Mouse (Mus musculus): ENCODE results near the gene Uba6.
A peak's percentile ranks its signal among the peaks of the same experiment; 100 is the strongest.

Uba6 gene

DNA sequence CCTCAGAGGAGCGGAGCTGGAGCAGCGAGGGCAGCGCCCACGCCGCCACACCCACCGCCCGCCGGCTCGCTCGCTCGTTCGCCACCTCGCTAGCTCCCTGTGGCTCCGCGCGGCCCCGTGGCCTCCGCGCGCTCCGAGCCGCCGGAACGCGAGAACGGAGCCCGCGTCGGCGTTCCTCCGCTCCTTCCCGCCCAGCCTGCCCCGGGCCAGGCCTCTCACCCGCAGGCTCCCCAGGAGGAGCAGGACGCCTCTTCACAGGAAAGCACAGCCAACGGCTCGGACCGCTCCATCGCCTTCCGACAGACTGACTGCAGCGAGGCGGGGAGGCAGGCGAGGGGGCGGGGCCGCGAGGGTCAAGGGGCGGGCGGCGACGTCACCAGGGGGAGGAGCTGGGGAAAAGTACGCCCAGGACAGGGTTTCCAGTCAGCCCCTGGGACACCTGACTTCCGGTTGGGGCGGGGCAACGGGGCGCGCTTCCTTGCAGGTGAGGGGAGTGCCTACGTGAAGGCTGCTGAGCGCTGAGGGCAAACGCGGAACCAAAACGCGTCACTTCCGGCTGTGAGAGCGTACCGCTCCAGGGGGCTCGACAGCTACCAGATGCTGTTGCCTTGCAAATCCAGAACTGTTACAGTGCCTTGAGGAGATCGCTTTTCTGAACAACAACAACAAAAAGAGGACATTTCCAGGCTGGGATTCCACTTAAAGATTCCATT is at the start of gene Uba6:
TSS of gene Uba6 (minus strand) at position 355 of the 713 bp plus-strand sequence.
- peak; percentile 98 for DNase-seq (ENCODE audit: low read depth, low spot score)

- no peak for DNase-seq (ENCODE audit: low read depth, low spot score)
Measured at GRCm38 (mm10) chr5:86197801-86198200, 25.2 kb upstream of the Uba6 start, which contains the start of gene Gnrhr. TSS of gene Gnrhr (minus strand) at chr5:86197901.

- DNase-seq (ENCODE audit: low read depth, low spot score): peak; percentile 61
Measured at GRCm38 (mm10) chr5:86191356-86191755, 18.8 kb upstream of the Uba6 start.

DNA sequence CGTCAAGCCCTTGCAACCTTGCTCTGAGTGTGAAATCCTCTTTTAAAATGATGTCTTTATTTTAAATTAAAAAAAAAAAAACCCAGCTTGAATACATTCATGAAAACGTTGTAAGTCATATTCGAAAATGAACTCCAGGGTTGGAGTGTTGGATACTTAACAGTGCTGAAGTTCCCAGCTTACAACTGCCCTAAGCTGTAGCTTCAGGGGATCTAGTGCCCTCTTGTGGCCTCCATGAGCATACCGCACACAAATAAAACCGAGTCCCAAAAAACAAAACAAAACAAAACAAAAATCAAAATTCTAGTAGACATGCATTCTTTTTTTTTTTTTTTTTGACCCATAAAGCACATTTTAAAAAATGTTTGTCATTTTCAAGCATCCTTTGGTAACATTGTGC is 18.2 kb upstream of the Uba6 start:
- peak; percentile 43 for DNase-seq (ENCODE audit: low read depth, low spot score)

DNA sequence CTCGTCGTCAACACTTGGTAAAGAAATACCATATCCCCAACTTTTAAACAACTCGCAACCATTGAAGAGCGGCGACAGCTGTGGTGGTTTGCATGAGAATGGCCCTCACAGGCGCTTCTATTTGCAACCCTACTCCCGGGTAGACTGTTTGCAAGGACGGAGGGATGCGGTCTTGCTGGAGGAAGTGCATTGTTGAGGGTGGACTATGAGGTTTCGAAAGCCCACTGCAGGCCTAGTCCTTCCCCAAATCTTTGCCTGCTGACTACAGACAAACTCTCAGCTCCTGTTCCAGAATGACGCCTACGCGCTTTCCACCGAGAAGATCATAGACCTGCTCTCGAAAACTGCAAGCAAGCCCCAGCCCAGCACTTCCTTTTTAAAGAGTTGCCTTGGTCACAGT is 17.7 kb upstream of the Uba6 start:
- DNase-seq (ENCODE audit: low read depth, low spot score): no peak

DNA sequence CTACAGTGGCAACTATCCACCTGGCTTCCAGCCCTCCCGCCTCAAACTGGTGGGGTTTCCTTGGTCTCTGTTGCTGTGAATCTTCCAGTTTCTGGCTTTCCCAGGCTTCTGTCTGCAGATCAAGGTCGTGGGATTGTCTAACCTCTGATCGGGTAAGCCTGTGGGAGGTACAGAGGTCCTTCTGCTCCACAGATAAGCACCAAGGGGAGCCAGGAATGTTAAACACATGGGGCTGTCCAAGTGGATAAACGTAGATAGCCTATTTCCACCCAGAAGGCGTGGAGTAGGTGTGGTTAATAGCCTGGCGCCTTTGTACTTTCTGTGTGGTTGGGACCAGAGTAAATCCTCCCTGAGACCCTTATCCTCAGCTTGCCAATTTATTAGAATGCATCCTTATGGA is 14.8 kb upstream of the Uba6 start:
- no peak for DNase-seq (ENCODE audit: low read depth, low spot score)

DNA sequence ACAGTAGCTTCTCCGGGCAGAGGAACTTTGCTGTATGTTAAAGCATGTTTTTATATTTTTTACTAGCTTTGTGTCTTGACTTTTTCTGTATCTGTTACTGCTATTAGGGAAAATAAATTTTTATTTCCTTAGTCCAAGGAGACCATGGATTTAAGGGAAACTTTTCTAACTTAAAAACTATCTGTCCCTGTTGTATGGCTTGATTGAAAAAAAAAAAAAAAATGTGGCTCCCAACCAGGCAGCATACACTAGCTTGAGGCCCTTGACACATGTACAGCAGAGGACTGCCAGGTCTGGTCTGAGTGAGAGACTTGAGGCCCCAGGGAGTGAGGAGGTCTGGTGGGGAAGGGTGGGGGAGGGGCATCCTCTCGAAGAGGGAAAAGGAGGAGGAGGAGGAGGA is 1.2 kb upstream of the Uba6 start:
- DNase-seq (ENCODE audit: low read depth, low spot score): no peak

GRCm38 (mm10) chr5:86172088-86172448 is 535 bp downstream of the Uba6 start:
- no peak for DNase-seq (ENCODE audit: low read depth, low spot score)

DNA sequence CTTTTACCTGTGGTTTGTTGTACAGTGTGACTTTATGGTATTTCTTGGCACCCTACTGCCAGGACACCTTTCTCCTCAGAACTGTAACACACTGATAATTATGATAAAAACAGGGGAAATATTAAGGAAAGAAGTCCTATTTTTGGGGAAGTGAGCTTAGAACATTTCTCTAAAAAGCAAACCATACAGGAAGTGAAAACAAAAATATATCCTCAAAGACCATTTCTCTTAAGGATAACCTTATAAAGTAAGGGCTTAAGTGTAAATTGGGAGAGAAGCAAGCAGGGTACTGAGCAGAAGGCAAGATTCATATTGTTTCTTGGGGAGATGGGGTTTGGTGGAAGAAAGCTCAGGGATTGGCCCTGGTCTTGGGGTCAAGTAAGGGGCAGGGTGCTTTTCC is 42.8 kb downstream of the Uba6 start:
- DNase-seq (ENCODE audit: low read depth, low spot score): no peak

GRCm38 (mm10) chr5:86128749-86129148 is 43.9 kb downstream of the Uba6 start:
- DNase-seq (ENCODE audit: low read depth, low spot score): no peak

GRCm38 (mm10) chr5:86118457-86119094 is 54.0 kb downstream of the Uba6 start:
- DNase-seq (ENCODE audit: low read depth, low spot score): no peak

DNA sequence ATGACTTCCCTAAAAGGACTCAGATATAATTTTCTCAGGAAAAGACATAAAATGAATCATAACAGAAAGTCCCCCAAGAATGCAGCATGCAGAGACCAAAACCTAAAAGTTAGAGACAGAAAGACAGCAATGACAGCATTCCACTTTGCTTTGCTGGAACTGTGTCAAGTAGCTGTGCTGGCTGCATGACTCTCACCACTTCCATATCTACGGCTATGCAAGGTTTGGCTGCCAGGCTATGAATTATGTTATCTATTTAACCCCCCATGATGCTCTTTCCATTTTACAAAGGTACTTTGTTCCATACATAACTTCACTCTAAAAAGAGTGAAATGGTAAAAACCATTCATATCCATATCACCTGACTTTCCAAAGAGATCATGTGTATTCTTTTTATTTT is 58.6 kb downstream of the Uba6 start:
- no peak for DNase-seq (ENCODE audit: low read depth, low spot score)

DNA sequence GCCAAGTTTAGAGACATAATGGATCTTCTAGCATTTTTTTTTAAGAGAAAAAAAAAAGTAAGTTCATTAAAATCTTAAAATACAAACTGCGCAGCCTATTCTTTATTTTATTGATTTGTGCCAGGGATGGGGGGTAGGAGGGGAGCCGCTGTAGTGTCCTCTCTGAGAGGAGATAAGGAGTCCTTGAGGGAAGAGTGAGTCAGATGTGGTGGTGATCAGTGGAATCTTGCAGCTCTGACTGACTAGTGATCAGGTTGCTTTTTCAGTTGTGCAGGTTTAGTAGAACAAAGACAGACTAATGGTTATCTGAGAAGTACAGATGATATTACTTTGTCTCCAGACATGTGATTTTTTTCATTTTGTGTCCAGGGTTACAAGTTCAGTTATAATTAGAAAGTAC is 59.6 kb downstream of the Uba6 start:
- DNase-seq (ENCODE audit: low read depth, low spot score): no peak

GRCm38 (mm10) chr5:86111074-86111473 is 61.5 kb downstream of the Uba6 start:
- DNase-seq (ENCODE audit: low read depth, low spot score): no peak

DNA sequence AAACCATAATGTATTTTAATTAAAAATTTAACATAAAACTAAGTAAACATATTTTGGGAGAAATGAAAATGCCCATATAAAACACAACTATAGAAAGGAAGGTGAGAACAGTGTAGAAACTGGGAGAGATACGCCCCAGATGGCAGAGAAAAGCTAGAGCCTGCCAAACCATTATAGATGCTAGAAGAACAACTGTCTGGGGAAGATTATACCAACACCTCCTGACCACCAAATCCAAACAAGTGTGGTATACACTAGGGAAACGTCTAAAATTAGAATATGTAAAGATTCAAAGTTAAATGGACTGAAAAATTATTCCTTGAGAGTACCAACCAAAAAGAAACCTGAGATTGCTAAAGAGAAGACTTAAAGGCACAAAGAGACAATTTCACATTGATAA is 66.0 kb downstream of the Uba6 start:
- no peak for DNase-seq (ENCODE audit: low read depth, low spot score)

DNA sequence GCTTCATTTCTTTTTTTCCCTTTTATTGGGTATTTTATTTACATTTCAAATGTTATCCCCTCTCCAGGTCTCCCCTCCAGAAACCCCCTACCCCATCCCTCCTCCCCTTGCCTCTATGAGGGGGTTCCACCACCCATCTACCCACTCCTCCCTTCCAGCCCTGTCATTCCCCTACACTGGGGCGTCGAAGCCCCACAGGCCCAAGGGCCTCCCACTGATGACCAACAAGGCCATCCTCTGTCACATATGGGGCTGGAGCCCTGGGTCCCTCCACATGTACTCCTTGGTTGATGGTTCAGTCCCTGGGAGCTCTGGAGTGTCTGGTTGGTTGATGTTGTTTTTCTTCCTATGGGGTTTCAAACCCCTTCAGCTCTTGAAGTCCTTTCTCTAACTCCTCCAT is 70.4 kb downstream of the Uba6 start:
- no peak for DNase-seq (ENCODE audit: low read depth, low spot score)

DNA sequence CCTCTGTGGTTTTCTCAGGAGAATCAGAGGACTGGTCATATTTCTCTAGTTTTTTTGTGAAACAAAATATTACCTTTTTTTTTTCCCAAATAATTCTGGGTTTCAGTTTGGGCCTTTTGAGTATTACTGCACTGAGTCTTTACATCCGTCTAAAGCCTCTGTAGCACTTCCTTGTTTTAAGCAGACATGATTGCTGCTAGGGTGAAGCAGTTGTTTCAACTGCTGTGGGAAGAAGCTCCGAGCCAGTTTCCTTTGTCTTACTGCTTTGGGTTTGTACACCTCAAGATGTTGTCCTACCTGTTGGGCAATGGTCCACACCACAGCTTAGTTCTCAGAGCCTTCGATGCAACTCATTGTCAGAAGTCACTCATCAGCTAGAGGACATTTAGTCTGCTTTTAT is 72.0 kb downstream of the Uba6 start:
- DNase-seq (ENCODE audit: low read depth, low spot score): no peak

GRCm38 (mm10) chr5:86098988-86099387 is 73.6 kb downstream of the Uba6 start:
- DNase-seq (ENCODE audit: low read depth, low spot score): no peak

DNA sequence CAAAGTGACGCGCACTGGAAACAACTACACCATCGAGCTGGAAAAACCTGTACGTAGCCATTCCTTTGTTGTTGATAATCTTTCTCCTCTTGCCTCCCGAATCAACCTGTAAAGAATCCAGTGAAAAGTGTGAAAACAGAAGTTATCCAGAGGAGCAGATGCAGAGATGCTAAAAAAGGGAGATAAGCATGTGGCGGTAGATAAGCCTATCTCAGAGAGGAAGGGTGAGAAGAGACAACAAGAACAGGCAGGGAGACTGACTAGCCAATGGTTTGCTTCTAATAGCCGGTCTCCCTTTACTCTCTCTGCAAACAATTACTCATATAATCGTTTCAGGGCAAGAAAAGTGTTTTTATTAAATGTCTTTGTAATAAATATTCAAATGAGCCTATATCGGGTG is 77.8 kb downstream of the Uba6 start:
- DNase-seq (ENCODE audit: low read depth, low spot score): no peak

DNA sequence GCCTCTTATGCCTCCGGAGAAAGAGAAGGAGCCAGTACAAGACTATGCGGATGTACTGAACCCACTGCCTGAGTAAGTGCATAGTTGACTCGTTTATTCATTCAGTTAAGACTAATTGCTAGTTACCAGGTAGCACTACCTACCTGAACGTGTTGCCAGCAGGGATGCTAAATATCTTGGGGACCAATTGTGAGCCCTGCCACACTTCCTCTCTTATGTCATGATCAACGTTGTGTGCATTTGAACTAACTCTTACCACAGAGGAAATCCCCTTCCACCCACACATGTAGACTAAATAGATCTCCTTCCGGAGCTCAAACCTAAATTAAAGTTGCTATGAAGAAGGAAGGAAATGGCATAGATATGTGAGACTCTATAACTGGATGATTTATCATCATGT is 85.9 kb downstream of the Uba6 start:
- DNase-seq (ENCODE audit: low read depth, low spot score): no peak

DNA sequence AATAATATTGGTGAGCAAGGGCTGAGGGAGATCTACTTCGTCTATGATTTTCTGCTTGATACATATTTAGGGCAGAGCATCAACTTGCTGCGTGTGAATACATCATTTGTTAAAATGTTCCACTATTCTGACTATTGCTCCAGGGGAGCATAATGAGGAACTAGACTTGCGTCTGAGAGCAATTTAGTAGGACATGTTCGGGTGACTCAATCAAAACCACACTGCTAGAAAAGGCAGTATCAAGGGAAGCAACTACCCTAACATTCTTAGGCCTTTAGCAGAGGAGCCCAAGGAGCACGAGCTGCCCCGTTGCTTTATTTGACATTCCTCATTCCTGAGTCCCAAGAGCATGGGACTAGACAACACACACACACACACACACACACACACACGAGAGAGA is 87.6 kb downstream of the Uba6 start:
- DNase-seq (ENCODE audit: low read depth, low spot score): no peak

GRCm38 (mm10) chr5:86083987-86084386 is 88.6 kb downstream of the Uba6 start:
- no peak for DNase-seq (ENCODE audit: low read depth, low spot score)

DNA sequence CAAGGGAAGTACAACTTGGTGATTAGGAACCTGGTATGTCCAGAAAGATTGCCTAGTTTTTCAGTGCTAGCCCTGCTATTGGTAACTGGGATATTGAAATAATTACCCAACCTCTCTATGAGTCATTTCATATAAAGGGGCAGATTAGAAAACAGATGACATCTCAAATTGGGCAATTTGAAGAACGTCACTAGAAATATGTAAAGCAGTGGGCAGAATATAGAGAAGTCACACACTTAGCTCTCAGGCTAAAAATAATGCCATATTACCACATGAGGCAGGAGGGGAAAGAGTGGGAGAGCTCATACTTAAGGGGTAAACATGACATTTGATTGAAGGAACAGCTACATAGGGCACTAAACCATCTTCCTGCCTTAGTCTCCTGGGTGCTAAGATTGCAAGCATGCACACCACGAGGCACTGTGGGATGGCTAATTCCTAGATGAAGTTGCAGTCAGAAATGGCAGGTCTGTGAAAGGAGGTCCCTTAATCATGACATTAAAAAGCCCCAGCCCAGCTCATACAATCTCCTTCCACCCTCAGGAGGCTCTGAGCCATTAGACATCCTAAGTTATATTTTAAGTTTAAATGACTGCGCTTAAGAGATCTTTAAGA is 93.8 kb downstream of the Uba6 start:
- no peak for DNase-seq (ENCODE audit: low read depth, low spot score)

Data from mesoderm, embryonic 11.5 days (tissue).